ENCODE assay signal across 8 mouse cellular contexts in the genomic region with DNA sequence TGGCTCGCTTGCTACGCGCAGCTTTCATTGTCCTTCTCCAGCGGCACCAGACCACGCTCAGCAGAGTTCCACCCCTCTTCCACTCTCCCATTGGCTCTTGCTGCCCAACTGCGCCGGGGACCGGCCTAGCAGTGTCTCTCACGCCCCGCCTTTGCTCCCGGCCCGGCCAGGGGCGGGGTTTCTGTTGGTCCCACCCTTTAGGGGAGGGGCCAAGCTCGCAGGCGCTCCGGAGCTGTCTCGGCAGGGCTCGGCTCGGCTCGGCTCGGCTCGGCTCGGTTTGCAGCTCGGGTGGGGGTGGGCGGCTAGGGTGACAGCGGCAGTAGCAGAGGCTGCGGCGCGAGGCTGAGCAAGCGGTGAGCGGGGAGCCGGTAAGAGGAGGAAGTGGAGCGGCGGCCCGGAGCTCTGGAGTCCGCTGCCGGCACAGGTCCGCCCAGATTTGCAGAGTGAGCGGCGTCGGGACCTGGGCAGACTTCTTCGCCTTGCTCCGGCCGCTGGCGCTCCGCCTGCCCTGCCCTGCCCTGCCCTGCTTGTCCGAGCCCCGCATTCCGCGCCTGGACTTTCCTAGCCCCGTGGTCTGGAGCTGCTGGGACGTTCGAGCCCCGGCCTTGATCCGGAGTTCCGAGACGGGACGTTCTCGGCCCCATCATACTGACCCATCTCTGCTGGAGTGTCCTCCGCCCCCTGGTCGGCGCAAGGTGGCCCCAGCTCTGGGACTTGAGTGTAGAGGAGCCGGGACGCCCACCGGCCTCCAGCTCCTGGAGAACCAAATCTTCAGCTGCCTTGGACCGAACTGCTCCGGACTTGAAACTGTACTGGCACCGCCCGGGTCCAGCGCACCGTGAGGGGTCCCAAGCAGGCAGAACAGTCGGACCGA. TPM values are rescaled to one million over a fixed set of nuclear protein-coding genes. Genes with fewer than 3 reads are reported as not detected.
DNase-seq lines count a peak whose midpoint lies in the region; ATAC-seq and TF ChIP-seq lines count a peak whose summit lies in the region.

A gene (plus strand): TSS at position 201 of the 874 bp plus-strand sequence.

- peaks cover 0 to 14% of the 10 kb centered on the region in 2 experiments for H3K36me3 ChIP-seq in CH12.LX (replicated peaks in 1 of 2; ENCODE audit: control insufficient read depth in 1 of 2, insufficient read depth in 1 of 2, low read length in 1 of 2)
- no peaks in the 10 kb centered on the region for H3K36me3 ChIP-seq in forebrain, embryonic 11.5 days (ENCODE audit: control insufficient read depth, insufficient read depth, low read length)
- H3K36me3 ChIP-seq in heart, embryonic 16.5 days (ENCODE audit: control insufficient read depth, insufficient read depth), result no peaks in the 10 kb centered on the region
- no peaks in the 10 kb centered on the region for H3K36me3 ChIP-seq in liver, embryonic 15.5 days (replicated peaks)
- H3K36me3 ChIP-seq in neural tube, embryonic 12.5 days, result no peaks in the 10 kb centered on the region

- peak within 1 kb of the TSS; percentile 73 for H3K4me2 ChIP-seq in CH12.LX (ENCODE audit: insufficient read depth, low read depth, poor library complexity, severe bottlenecking)
- H3K4me2 ChIP-seq in forebrain, embryonic 11.5 days (ENCODE audit: low read depth, low read length, severe bottlenecking), result peak within 1 kb of the TSS; percentile 97
- peak within 1 kb of the TSS; percentile 83 for H3K4me2 ChIP-seq in heart, embryonic 16.5 days (ENCODE audit: low read depth, low read length)
- peak within 1 kb of the TSS; percentile 90 for H3K4me2 ChIP-seq in liver, embryonic 15.5 days
- peak within 1 kb of the TSS; percentile 90 for H3K4me2 ChIP-seq in neural tube, embryonic 12.5 days (replicated peaks)

- DNase-seq in CH12.LX (ENCODE audit: extremely low read depth), result peak; percentile 95
- DNase-seq in c-Kit-positive CD71-positive TER-119-negative erythroid progenitor cells, embryonic 14.5 days (ENCODE audit: low read depth), result peak; percentile 91
- peak; percentile 100 for DNase-seq in forebrain, embryonic 11.5 days (ENCODE audit: low spot score)
- DNase-seq in kidney, postnatal 36 days, result peak; percentile 98 to 100
- DNase-seq in telencephalon, adult 2 months (ENCODE audit: low read depth, low spot score), result peak; percentile 93

- TF ChIP-seq POLR2A in CH12.LX (IDR thresholded peaks at IDR 0.05; ENCODE audit: low read depth, low read length), result peak; percentile 82; the same call in 1 of the 2 replicates

- H3K4me1 ChIP-seq in CH12.LX (ENCODE audit: control insufficient read depth in 1 of 2, insufficient read depth in 2 of 2), result peaks cover 18 to 42% of the 10 kb centered on the region in 2 experiments
- H3K4me1 ChIP-seq in forebrain, embryonic 11.5 days (replicated peaks; ENCODE audit: control insufficient read depth, insufficient read depth, low read length), result peaks cover 13% of the 10 kb centered on the region
- H3K4me1 ChIP-seq in heart, embryonic 16.5 days (ENCODE audit: control insufficient read depth, insufficient read depth, low read length), result peaks cover 47% of the 10 kb centered on the region
- peaks cover 19% of the 10 kb centered on the region for H3K4me1 ChIP-seq in liver, embryonic 15.5 days (replicated peaks)
- H3K4me1 ChIP-seq in neural tube, embryonic 12.5 days, result peaks cover 62% of the 10 kb centered on the region

- no peak for TF ChIP-seq CTCF in CH12.LX (conservative IDR thresholded peaks at IDR 0.05 in 1 of 2, IDR thresholded peaks at IDR 0.05 in 1 of 2; ENCODE audit: low read depth in 2 of 2, low read length in 2 of 2)

- peaks cover 5% of the 10 kb centered on the region for H3K9me3 ChIP-seq in CH12.LX (replicated peaks; ENCODE audit: low read length)
- no peaks in the 10 kb centered on the region for H3K9me3 ChIP-seq in forebrain, embryonic 11.5 days (ENCODE audit: control insufficient read depth, low read length)
- H3K9me3 ChIP-seq in heart, embryonic 16.5 days (replicated peaks; ENCODE audit: control insufficient read depth, low read length), result no peaks in the 10 kb centered on the region
- H3K9me3 ChIP-seq in liver, embryonic 15.5 days (replicated peaks), result no peaks in the 10 kb centered on the region
- H3K9me3 ChIP-seq in neural tube, embryonic 12.5 days, result no peaks in the 10 kb centered on the region

- ATAC-seq in forebrain, embryonic 11.5 days (replicated peaks; ENCODE audit: low FRiP score), result peak; percentile 98
- ATAC-seq in heart, embryonic 16.5 days (replicated peaks; ENCODE audit: extremely low read depth, insufficient read depth, low FRiP score), result peak; percentile 94
- peak; percentile 93 for ATAC-seq in liver, embryonic 15.5 days (ENCODE audit: insufficient read depth)
- peak; percentile 95 for ATAC-seq in neural tube, embryonic 12.5 days (ENCODE audit: low FRiP score, low read depth)

- H3K79me2 ChIP-seq in CH12.LX (replicated peaks; ENCODE audit: control insufficient read depth, extremely low read depth, insufficient read depth, poor library complexity, severe bottlenecking), result no peaks in the 10 kb centered on the region

- no peak for TF ChIP-seq RAD21 in CH12.LX (IDR thresholded peaks at IDR 0.05; ENCODE audit: low read depth, low read length)

- in situ Hi-C loops in CH12.LX (cut with MboI; ENCODE audit: low pct_ligation_motif_present, low pct_unique_long_range_greater_than_20kb, low sequenced_read_pairs), result no loop called here

- H3K9ac ChIP-seq in CH12.LX (ENCODE audit: insufficient read depth, low read depth), result peak within 1 kb of the TSS; percentile 76
- H3K9ac ChIP-seq in forebrain, embryonic 11.5 days (ENCODE audit: low read length), result peak within 1 kb of the TSS; percentile 90
- H3K9ac ChIP-seq in heart, embryonic 16.5 days (ENCODE audit: low read length), result peak within 1 kb of the TSS; percentile 92
- peak within 1 kb of the TSS; percentile 35; the same call in 1 of the 2 replicates for H3K9ac ChIP-seq in liver, embryonic 15.5 days
- peak within 1 kb of the TSS; percentile 85 for H3K9ac ChIP-seq in neural tube, embryonic 12.5 days

- TF ChIP-seq EP300 in CH12.LX (IDR thresholded peaks at IDR 0.05; ENCODE audit: low read length), result 0 out of 2 replicates have a peak, but pooled peaks have one; percentile 29

- dilution Hi-C loops in CH12.LX (cut with MboI; ENCODE audit: extremely low pct_ligation_motif_present, extremely low pct_unique_long_range_greater_than_20kb, low sequenced_read_pairs), result no loop called here

- H3K27me3 ChIP-seq in CH12.LX (replicated peaks), result peaks cover 1% of the 10 kb centered on the region
- H3K27me3 ChIP-seq in forebrain, embryonic 11.5 days (ENCODE audit: control insufficient read depth, insufficient read depth, low read length), result no peaks in the 10 kb centered on the region
- no peaks in the 10 kb centered on the region for H3K27me3 ChIP-seq in heart, embryonic 16.5 days (ENCODE audit: control insufficient read depth, insufficient read depth, low read length)
- H3K27me3 ChIP-seq in liver, embryonic 15.5 days, result peaks cover 67% of the 10 kb centered on the region
- H3K27me3 ChIP-seq in neural tube, embryonic 12.5 days (replicated peaks), result 0 out of 2 replicates have a peak, but pooled peaks cover 7% of the 10 kb centered on the region

- WGBS in forebrain, embryonic 11.5 days, result under 1% methylated on average over 73 of the region's 73 CpGs
- WGBS in heart, embryonic 16.5 days, result under 1% methylated on average over 73 of the region's 73 CpGs
- WGBS in liver, embryonic 15.5 days (ENCODE audit: insufficient replicate concordance), result under 1% methylated on average over 73 of the region's 73 CpGs
- WGBS in neural tube, embryonic 12.5 days, result under 1% methylated on average over 73 of the region's 73 CpGs

- H3K27ac ChIP-seq in CH12.LX (ENCODE audit: insufficient read depth, low read depth), result peak within 1 kb of the TSS; percentile 39
- H3K27ac ChIP-seq in forebrain, embryonic 11.5 days (ENCODE audit: low read depth, low read length), result peak within 1 kb of the TSS; percentile 94
- peak within 1 kb of the TSS; percentile 96 for H3K27ac ChIP-seq in heart, embryonic 16.5 days (ENCODE audit: low read length)
- peak within 1 kb of the TSS; percentile 51; the same call in 1 of the 2 replicates for H3K27ac ChIP-seq in liver, embryonic 15.5 days (replicated peaks)
- peak within 1 kb of the TSS; percentile 91 for H3K27ac ChIP-seq in neural tube, embryonic 12.5 days

- peak within 1 kb of the TSS; percentile 65 to 74 (median 69) for H3K4me3 ChIP-seq in CH12.LX (replicated peaks in 1 of 3; ENCODE audit: low read depth in 2 of 3, low read length in 2 of 3, poor library complexity in 1 of 3)
- H3K4me3 ChIP-seq in forebrain, embryonic 11.5 days (ENCODE audit: low read depth, low read length), result peak within 1 kb of the TSS; percentile 47
- H3K4me3 ChIP-seq in heart, embryonic 16.5 days (ENCODE audit: low read length), result peak within 1 kb of the TSS; percentile 65
- H3K4me3 ChIP-seq in liver, embryonic 15.5 days (replicated peaks), result peak within 1 kb of the TSS; percentile 59
- peak within 1 kb of the TSS; percentile 70 for H3K4me3 ChIP-seq in neural tube, embryonic 12.5 days

TF ChIP-seq in CH12.LX, 34 proteins besides CTCF, POLR2A, EP300 and RAD21 (continues in another document):
- TF ChIP-seq CHD2 (IDR thresholded peaks at IDR 0.05; ENCODE audit: low read length), result peak; percentile 79
- no peak for TF ChIP-seq POLR2AphosphoS2 (IDR thresholded peaks at IDR 0.05; ENCODE audit: low read depth, low read length)
- TF ChIP-seq IRF4 (IDR thresholded peaks at IDR 0.05; ENCODE audit: low read depth, low read length), result 0 out of 2 replicates have a peak, but pooled peaks have one; percentile 21
- 0 out of 2 replicates have a peak, but pooled peaks have one; percentile 49 for TF ChIP-seq MAZ (IDR thresholded peaks at IDR 0.05; ENCODE audit: low read depth, low read length)
- TF ChIP-seq MXI1 (IDR thresholded peaks at IDR 0.05; ENCODE audit: low read depth, low read length), result peak; percentile 60
- no peak for TF ChIP-seq USF1 (IDR thresholded peaks at IDR 0.05; ENCODE audit: low read depth, low read length)
- peak; percentile 51 for TF ChIP-seq HCFC1 (IDR thresholded peaks at IDR 0.05; ENCODE audit: low read depth, low read length)
- peak; percentile 88 for TF ChIP-seq ZMIZ1 (IDR thresholded peaks at IDR 0.05; ENCODE audit: low read depth, low read length)
- TF ChIP-seq TBP (conservative IDR thresholded peaks at IDR 0.05; ENCODE audit: low read depth, low read length), result no peak
- TF ChIP-seq SIN3A (IDR thresholded peaks at IDR 0.05; ENCODE audit: low read length), result peak; percentile 82
- no peak for TF ChIP-seq JUN (IDR thresholded peaks at IDR 0.05; ENCODE audit: insufficient read depth, low read depth, low read length)
- TF ChIP-seq ELF1 (IDR thresholded peaks at IDR 0.05; ENCODE audit: low read depth, low read length), result peak; percentile 63; the same call in 1 of the 2 replicates

RNA-seq across cellular contexts. Expression of the gene that starts here (rescaled TPM):
- total RNA-seq in CH12.LX (2012; rRNA removed) (7.5 and 9.1 TPM in 2 replicates), CH12.LX (2014; rRNA removed) (2.4 and 2.8 TPM in 2 replicates)
- polyA plus RNA-seq in CH12.LX (2012; ENCODE audit: insufficient read length, low read depth), result 7.0 and 9.0 TPM in 2 replicates
- polyA plus RNA-seq in forebrain, embryonic 11.5 days (2014; fragmentation: Nextera tagmentation; extraction: Ambion mirVana), result 18.6 and 19.1 TPM in 2 replicates
- 26.9 and 28.4 TPM in 2 replicates for polyA plus RNA-seq in heart, embryonic 16.5 days (2015; fragmentation: Nextera tagmentation; extraction: Ambion mirVana)
- polyA plus RNA-seq in liver, embryonic 15.5 days (2015; fragmentation: Nextera tagmentation; extraction: Ambion mirVana), result 1.9 and 2.1 TPM in 2 replicates
- 51.6 and 60.8 TPM in 2 replicates for polyA plus RNA-seq in neural tube, embryonic 12.5 days (2016; fragmentation: Nextera tagmentation; extraction: Ambion mirVana)

Comparison
In these comparisons a context has a peak if more than half of its experiments do, and no peak if none do; other contexts are left out.
1. Peak in every context shown above with its lines: DNase-seq, ATAC-seq, H3K4me3 ChIP-seq and H3K27ac ChIP-seq.
2. H3K27ac ChIP-seq: peak in every context shown above with its lines; median percentile 96 in heart, embryonic 16.5 days; 94 in forebrain, embryonic 11.5 days; 91 in neural tube, embryonic 12.5 days; 51 in liver, embryonic 15.5 days; 39 in CH12.LX.
3. H3K9ac ChIP-seq: peak in every context shown above with its lines; median percentile 92 in heart, embryonic 16.5 days; 90 in forebrain, embryonic 11.5 days; 85 in neural tube, embryonic 12.5 days; 76 in CH12.LX; 35 in liver, embryonic 15.5 days.